Mouse (Mus musculus): ENCODE data around the gene Mrpl34.
A peak's percentile ranks its signal among the peaks of the same experiment; 100 is the strongest.
"Not testable (repeated sequence)": the region's sequence is repeated elsewhere in the genome, so short reads cannot be mapped to it uniquely, and the experiment has no call there.

Gene Mrpl34

GRCm38 (mm10) chr8:71464513-71465500 is at the start of gene Mrpl34:
Mrpl34 (plus strand) TSS chr8:71464959.
- DNase-seq (ENCODE audit: inconsistent ontology term): peak; percentile 100

GRCm38 (mm10) chr8:71422121-71422520 is 42.6 kb upstream of the Mrpl34 start:
- DNase-seq (ENCODE audit: inconsistent ontology term): no peak

GRCm38 (mm10) chr8:71432935-71433334 is 31.8 kb upstream of the Mrpl34 start:
- not testable (repeated sequence) for DNase-seq (ENCODE audit: inconsistent ontology term)

- DNase-seq (ENCODE audit: inconsistent ontology term): no peak
Observed at GRCm38 (mm10) chr8:71437041-71437440, 27.7 kb upstream of the Mrpl34 start.

GRCm38 (mm10) chr8:71441404-71441803 is 23.4 kb upstream of the Mrpl34 start:
- peak; percentile 53 for DNase-seq (ENCODE audit: inconsistent ontology term)

GRCm38 (mm10) chr8:71445096-71445495 is 19.7 kb upstream of the Mrpl34 start:
- DNase-seq (ENCODE audit: inconsistent ontology term): no peak

GRCm38 (mm10) chr8:71451337-71451736 is 13.4 kb upstream of the Mrpl34 start:
- no peak for DNase-seq (ENCODE audit: inconsistent ontology term)

GRCm38 (mm10) chr8:71451777-71452176 is 13.0 kb upstream of the Mrpl34 start:
- DNase-seq (ENCODE audit: inconsistent ontology term): no peak

GRCm38 (mm10) chr8:71452669-71453068 is 12.1 kb upstream of the Mrpl34 start:
- DNase-seq (ENCODE audit: inconsistent ontology term): no peak

- DNase-seq (ENCODE audit: inconsistent ontology term): no peak
Observed at GRCm38 (mm10) chr8:71454668-71455067, 10.1 kb upstream of the Mrpl34 start.

- DNase-seq (ENCODE audit: inconsistent ontology term): no peak
Observed at GRCm38 (mm10) chr8:71456906-71457305, 7.9 kb upstream of the Mrpl34 start.

GRCm38 (mm10) chr8:71457659-71458270 is 7.0 kb upstream of the Mrpl34 start:
- no peak for DNase-seq (ENCODE audit: inconsistent ontology term)

GRCm38 (mm10) chr8:71460716-71461115 is 4.0 kb upstream of the Mrpl34 start:
- DNase-seq (ENCODE audit: inconsistent ontology term): no peak

- no peak for DNase-seq (ENCODE audit: inconsistent ontology term)
Observed at GRCm38 (mm10) chr8:71461152-71461840, 3.5 kb upstream of the Mrpl34 start.

GRCm38 (mm10) chr8:71462191-71462590 is 2.6 kb upstream of the Mrpl34 start:
- no peak for DNase-seq (ENCODE audit: inconsistent ontology term)

GRCm38 (mm10) chr8:71462786-71463185 is 2.0 kb upstream of the Mrpl34 start:
- DNase-seq (ENCODE audit: inconsistent ontology term): peak; percentile 86

- peak; percentile 99 for DNase-seq (ENCODE audit: inconsistent ontology term)
Observed at GRCm38 (mm10) chr8:71463188-71464033, 1.3 kb upstream of the Mrpl34 start, which contains the start of gene Abhd8. Abhd8 (minus strand) TSS chr8:71463655.

- no peak for DNase-seq (ENCODE audit: inconsistent ontology term)
Observed at GRCm38 (mm10) chr8:71465733-71466132, 974 bp downstream of the Mrpl34 start.

GRCm38 (mm10) chr8:71466198-71466597 is 1.4 kb downstream of the Mrpl34 start:
- DNase-seq (ENCODE audit: inconsistent ontology term): no peak

- DNase-seq (ENCODE audit: inconsistent ontology term): no peak
Observed at GRCm38 (mm10) chr8:71467201-71467600, 2.4 kb downstream of the Mrpl34 start.

- DNase-seq (ENCODE audit: inconsistent ontology term): no peak
Observed at GRCm38 (mm10) chr8:71468001-71468400, 3.2 kb downstream of the Mrpl34 start.
